Mouse (Mus musculus) MEL (cell line): ENCODE measurements around the gene Pik3r1. TPM values are rescaled to one million over a fixed set of nuclear protein-coding genes. Genes with fewer than 3 reads are reported as not detected.

ENCODE experiments used
- DNase-seq: peaks from one replicate; pipeline ENCODE4 v3.0.0; 2011; ENCODE audit warnings: low read depth, low spot score
- H3K27ac ChIP-seq: 2 replicates; pipeline ENCODE4 v1.5.1; 2012; ENCODE audit warnings: low read depth, mild to moderate bottlenecking, control low read depth, low read length, moderate library complexity; ENCODE audit not compliant: control insufficient read depth
- H3K27me3 ChIP-seq, 2 experiments: fragments of 150-350 bp in 1 of 2; sonication (generic) in 1 of 2; 2 replicates each; pipeline ENCODE4 v1.6.1; 2012; ENCODE audit warnings: low read length in 2 of 2, mild to moderate bottlenecking in 2 of 2, improper control_type of control experiment in 1 of 2, moderate library complexity in 1 of 2; ENCODE audit not compliant: insufficient read depth in 2 of 2, control insufficient read depth in 1 of 2
- H3K36me3 ChIP-seq, 2 experiments: 2 replicates each; pipeline ENCODE4 v1.6.1; 2012 to 2014; ENCODE audit warnings: low read length in 2 of 2, improper control_type of control experiment in 1 of 2, inconsistent platforms in 1 of 2, mild to moderate bottlenecking in 1 of 2; ENCODE audit not compliant: insufficient read depth in 2 of 2, control insufficient read depth in 1 of 2
- H3K4me1 ChIP-seq, 2 experiments: fragments of 150-350 bp in 1 of 2; sonication (generic) in 1 of 2; 2 replicates each; pipeline ENCODE4 v1.6.1; 2012; ENCODE audit warnings: low read length in 2 of 2, improper control_type of control experiment in 1 of 2, mild to moderate bottlenecking in 1 of 2; ENCODE audit not compliant: insufficient read depth in 2 of 2, control insufficient read depth in 1 of 2
- H3K4me3 ChIP-seq, 2 experiments: fragments of 150-350 bp in 1 of 2; sonication (generic) in 1 of 2; 2 replicates each; pipeline ENCODE4 v1.5.1; 2012; ENCODE audit warnings: low read depth in 2 of 2, low read length in 2 of 2, mild to moderate bottlenecking in 2 of 2, moderate library complexity in 2 of 2, control low read depth in 1 of 2, improper control_type of control experiment in 1 of 2; ENCODE audit not compliant: control insufficient read depth in 1 of 2, insufficient read depth in 1 of 2
- H3K79me2 ChIP-seq: 2 replicates; pipeline ENCODE4 v1.6.1; 2012; ENCODE audit warnings: mild to moderate bottlenecking, low read length, moderate library complexity; ENCODE audit not compliant: control insufficient read depth, poor library complexity, insufficient read depth
- H3K9ac ChIP-seq: 2 replicates; pipeline ENCODE4 v1.6.1; 2012; ENCODE audit warnings: low read depth, mild to moderate bottlenecking, control low read depth, low read length, moderate library complexity; ENCODE audit not compliant: control insufficient read depth, poor library complexity, severe bottlenecking
- H3K9me3 ChIP-seq: fragments of 150-350 bp; sonication (generic); replicated peaks from 2 replicates; pipeline ENCODE4 v1.6.1; 2012; ENCODE audit warnings: mild to moderate bottlenecking, low read length, improper control_type of control experiment, moderate library complexity; ENCODE audit not compliant: insufficient read depth
- BHLHE40 ChIP-seq: IDR thresholded peaks from 2 replicates; pipeline ENCODE4 v1.6.1; 2012; ENCODE audit warnings: low read depth, mild to moderate bottlenecking, inconsistent platforms, low read length, improper control_type of control experiment, borderline replicate concordance
- CHD1 ChIP-seq: IDR thresholded peaks from 2 replicates; pipeline ENCODE4 v1.6.1; 2012; ENCODE audit warnings: low read depth, mild to moderate bottlenecking, inconsistent platforms, low read length, improper control_type of control experiment
- CHD2 ChIP-seq: IDR thresholded peaks from 2 replicates; pipeline ENCODE4 v1.6.1; 2011; ENCODE audit warnings: low read length, improper control_type of control experiment
- CTCF ChIP-seq, 3 experiments: IDR thresholded peaks in 2 of 3; conservative IDR thresholded peaks in 1 of 3; 2 replicates each; pipeline ENCODE4 v1.5.1; 2011 to 2012; ENCODE audit warnings: low read length in 3 of 3, low read depth in 2 of 3, mild to moderate bottlenecking in 2 of 3, improper control_type of control experiment in 1 of 3, inconsistent platforms in 1 of 3, mixed read lengths in 1 of 3, moderate library complexity in 1 of 3; ENCODE audit not compliant: control insufficient read depth in 1 of 3, insufficient read depth in 1 of 3, poor library complexity in 1 of 3, severe bottlenecking in 1 of 3
- E2F4 ChIP-seq: IDR thresholded peaks from 2 replicates; pipeline ENCODE4 v1.6.1; 2011; ENCODE audit warnings: low read depth, low read length, improper control_type of control experiment, borderline replicate concordance
- ELF1 ChIP-seq: IDR thresholded peaks from 2 replicates; pipeline ENCODE4 v1.6.1; 2014; ENCODE audit warnings: low read depth, mild to moderate bottlenecking, inconsistent platforms, low read length, improper control_type of control experiment, moderate library complexity
- EP300 ChIP-seq, 2 experiments: IDR thresholded peaks; 2 replicates each; pipeline ENCODE4 v1.6.1; 2011; ENCODE audit warnings: improper control_type of control experiment in 2 of 2, low read length in 2 of 2, low read depth in 1 of 2, mild to moderate bottlenecking in 1 of 2
- ETS1 ChIP-seq: IDR thresholded peaks from 2 replicates; pipeline ENCODE4 v1.6.1; 2012; ENCODE audit warnings: low read depth, mild to moderate bottlenecking, inconsistent platforms, low read length, improper control_type of control experiment, moderate library complexity
- GABPA ChIP-seq: IDR thresholded peaks from 2 replicates; pipeline ENCODE4 v1.6.1; 2012; ENCODE audit warnings: low read depth, mild to moderate bottlenecking, inconsistent platforms, low read length, improper control_type of control experiment, moderate library complexity
- GATA1 ChIP-seq: IDR thresholded peaks from 2 replicates; pipeline ENCODE4 v1.6.1; 2011; ENCODE audit warnings: low read depth, low read length, improper control_type of control experiment
- HCFC1 ChIP-seq: IDR thresholded peaks from 2 replicates; pipeline ENCODE4 v1.6.1; 2012; ENCODE audit warnings: low read depth, mild to moderate bottlenecking, inconsistent platforms, low read length, improper control_type of control experiment, moderate library complexity
- JUND ChIP-seq: IDR thresholded peaks from 2 replicates; pipeline ENCODE4 v1.6.1; 2011; ENCODE audit warnings: low read depth, mild to moderate bottlenecking, improper control_type of control experiment, low read length
- KAT2A ChIP-seq: conservative IDR thresholded peaks from 2 replicates; pipeline ENCODE4 v1.6.1; 2012; ENCODE audit warnings: low read depth, low read length, improper control_type of control experiment, inconsistent platforms
- MAFK ChIP-seq: IDR thresholded peaks from 2 replicates; pipeline ENCODE4 v1.6.1; 2011; ENCODE audit warnings: low read depth, mild to moderate bottlenecking, low read length, improper control_type of control experiment, borderline replicate concordance
- MAX ChIP-seq: IDR thresholded peaks from 2 replicates; pipeline ENCODE4 v1.6.1; 2011; ENCODE audit warnings: low read length, improper control_type of control experiment
- MAZ ChIP-seq: IDR thresholded peaks from 2 replicates; pipeline ENCODE4 v1.6.1; 2012; ENCODE audit warnings: low read depth, mild to moderate bottlenecking, inconsistent platforms, low read length, improper control_type of control experiment
- MEF2A ChIP-seq: IDR thresholded peaks from 2 replicates; pipeline ENCODE4 v1.6.1; 2014; ENCODE audit warnings: low read depth, mild to moderate bottlenecking, inconsistent platforms, low read length, improper control_type of control experiment; ENCODE audit not compliant: poor library complexity, insufficient replicate concordance, severe bottlenecking; ENCODE audit errors: extremely low read depth
- MXI1 ChIP-seq: IDR thresholded peaks from 2 replicates; pipeline ENCODE4 v1.6.1; 2011; ENCODE audit warnings: mild to moderate bottlenecking, low read depth, low read length, improper control_type of control experiment
- MYB ChIP-seq: IDR thresholded peaks from 2 replicates; pipeline ENCODE4 v1.6.1; 2011; ENCODE audit warnings: mild to moderate bottlenecking, low read depth, low read length, improper control_type of control experiment
- NRF1 ChIP-seq: IDR thresholded peaks from 2 replicates; pipeline ENCODE4 v1.6.1; 2014; ENCODE audit warnings: low read depth, mild to moderate bottlenecking, inconsistent platforms, low read length, improper control_type of control experiment, moderate library complexity; ENCODE audit not compliant: poor library complexity, insufficient read depth, severe bottlenecking
- POLR2A ChIP-seq, 2 experiments: IDR thresholded peaks; 2 replicates each; pipeline ENCODE4 v1.6.1; 2011 to 2012; ENCODE audit warnings: low read length in 2 of 2, mild to moderate bottlenecking in 2 of 2, control low read depth in 1 of 2, improper control_type of control experiment in 1 of 2, low read depth in 1 of 2, moderate library complexity in 1 of 2; ENCODE audit not compliant: control insufficient read depth in 1 of 2, insufficient read depth in 1 of 2, poor library complexity in 1 of 2
- POLR2AphosphoS2 ChIP-seq: IDR thresholded peaks from 2 replicates; pipeline ENCODE4 v1.6.1; 2011; ENCODE audit warnings: low read length, improper control_type of control experiment
- POLR2AphosphoS5 ChIP-seq: IDR thresholded peaks from 2 replicates; pipeline ENCODE4 v1.6.1; 2012; ENCODE audit warnings: low read depth, borderline replicate concordance, mild to moderate bottlenecking, inconsistent platforms, low read length, moderate library complexity, mixed read lengths
- RAD21 ChIP-seq: IDR thresholded peaks from 2 replicates; pipeline ENCODE4 v1.6.1; 2011; ENCODE audit warnings: mild to moderate bottlenecking, low read depth, low read length, improper control_type of control experiment
- RCOR1 ChIP-seq: IDR thresholded peaks from 2 replicates; pipeline ENCODE4 v1.6.1; 2012; ENCODE audit warnings: low read depth, mild to moderate bottlenecking, inconsistent platforms, low read length, improper control_type of control experiment
- SIN3A ChIP-seq: IDR thresholded peaks from 2 replicates; pipeline ENCODE4 v1.6.1; 2012; ENCODE audit warnings: low read length, improper control_type of control experiment, inconsistent platforms
- SMC3 ChIP-seq: IDR thresholded peaks from 2 replicates; pipeline ENCODE4 v1.6.1; 2011; ENCODE audit warnings: low read depth, low read length, improper control_type of control experiment
- TAL1 ChIP-seq: IDR thresholded peaks from 2 replicates; pipeline ENCODE4 v1.6.1; 2012; ENCODE audit warnings: mild to moderate bottlenecking, inconsistent platforms, low read length, moderate library complexity, mixed read lengths
- TBP ChIP-seq: IDR thresholded peaks from 2 replicates; pipeline ENCODE4 v1.8.0; 2011; ENCODE audit warnings: low read depth, low read length, improper control_type of control experiment
- TCF12 ChIP-seq: IDR thresholded peaks from 2 replicates; pipeline ENCODE4 v1.6.1; 2014; ENCODE audit warnings: low read depth, mild to moderate bottlenecking, inconsistent platforms, low read length, improper control_type of control experiment, moderate library complexity
- UBTF ChIP-seq: IDR thresholded peaks from 2 replicates; pipeline ENCODE4 v1.6.1; 2012; ENCODE audit warnings: low read depth, mild to moderate bottlenecking, inconsistent platforms, low read length, improper control_type of control experiment, moderate library complexity, borderline replicate concordance; ENCODE audit not compliant: insufficient read depth
- USF1 ChIP-seq: IDR thresholded peaks from 2 replicates; pipeline ENCODE4 v1.6.1; 2014; ENCODE audit warnings: low read depth, mild to moderate bottlenecking, inconsistent platforms, low read length, improper control_type of control experiment, moderate library complexity
- USF2 ChIP-seq, 2 experiments: IDR thresholded peaks; 2 replicates each; pipeline ENCODE4 v1.6.1; 2011 to 2012; ENCODE audit warnings: improper control_type of control experiment in 2 of 2, low read length in 2 of 2, borderline replicate concordance in 1 of 2, inconsistent platforms in 1 of 2, low read depth in 1 of 2, mild to moderate bottlenecking in 1 of 2; ENCODE audit not compliant: insufficient read depth in 1 of 2
- ZC3H11A ChIP-seq: IDR thresholded peaks from 2 replicates; pipeline ENCODE4 v1.6.1; 2012; ENCODE audit warnings: low read depth, mild to moderate bottlenecking, inconsistent platforms, low read length, improper control_type of control experiment
- ZKSCAN1 ChIP-seq: IDR thresholded peaks from 2 replicates; pipeline ENCODE4 v1.6.1; 2012; ENCODE audit warnings: low read depth, mild to moderate bottlenecking, inconsistent platforms, low read length, improper control_type of control experiment, moderate library complexity
- ZMIZ1 ChIP-seq: IDR thresholded peaks from 2 replicates; pipeline ENCODE4 v1.6.1; 2012; ENCODE audit warnings: low read depth, mild to moderate bottlenecking, inconsistent platforms, low read length, improper control_type of control experiment, moderate library complexity
- ZNF384 ChIP-seq: IDR thresholded peaks from 2 replicates; pipeline ENCODE4 v1.6.1; 2012; ENCODE audit warnings: low read depth, mild to moderate bottlenecking, inconsistent platforms, low read length, improper control_type of control experiment
- polyA plus RNA-seq, 2 experiments: library from polyadenylated mRNA; stranded (reverse) in 1 of 2; unstranded in 1 of 2; fragments of >175 nt in 1 of 2; fragments of >200 nt in 1 of 2; gene quantifications; 2 replicates each; pipeline versions ENCODE4 v1.2.1 to v1.2.4; 2012; ENCODE audit warnings: low replicate concordance in 2 of 2, low read depth in 1 of 2; ENCODE audit not compliant: insufficient read length in 2 of 2, insufficient read depth in 1 of 2, missing spikeins in 1 of 2
- total RNA-seq: library from RNA; depleted of rRNA; stranded (reverse); fragments of 300-350 nt; gene quantifications from 2 replicates; pipeline ENCODE4 v1.2.3, GENCODE M21; 2012

Pik3r1 gene
- total and polyA plus RNA-seq, 3 experiments: 23.8 to 116 (median 41.4) TPM

GRCm38 (mm10) chr13:101760953-101761352 lies 7.1 kb downstream of the Pik3r1 start:
- peak; percentile 78 for DNase-seq
- H3K27ac ChIP-seq: peak overlapping the region; percentile 45
- H3K4me3 ChIP-seq: peak overlapping the region in 1 of 2 experiments; percentile 2; a peak in 1 of 4 replicates
- TF ChIP-seq ETS1 (peak; percentile 92), MAZ (no peak; the same call in 1 of the 2 replicates), MEF2A (no peak), POLR2AphosphoS5 (no peak), NRF1 (no peak), MXI1 (peak; percentile 81), USF2 (IDR thresholded peaks at IDR 0.05; ENCODE audit: borderline replicate concordance in 1 of 2, insufficient read depth in 1 of 2, low read depth in 1 of 2, low read length in 2 of 2) (peak; percentile 9 to 58; a peak in 1 of 4 replicates), ZMIZ1 (no peak), SIN3A (peak; percentile 94), TBP (0 out of 2 replicates have a peak, but pooled peaks have one; percentile 37), GABPA (no peak), ELF1 (no peak), E2F4 (no peak), SMC3 (no peak), POLR2AphosphoS2 (0 out of 2 replicates have a peak, but pooled peaks have one; percentile 41), HCFC1 (no peak), POLR2A (IDR thresholded peaks at IDR 0.05; ENCODE audit: control insufficient read depth in 1 of 2, insufficient read depth in 1 of 2, low read depth in 1 of 2, low read length in 2 of 2, poor library complexity in 1 of 2) (no peak; a peak in 1 of 4 replicates), BHLHE40 (peak; percentile 81; the same call in 1 of the 2 replicates), ZNF384 (no peak), CHD2 (no peak), ZKSCAN1 (peak; percentile 30; the same call in 1 of the 2 replicates), RAD21 (no peak), MAFK (peak; percentile 53; the same call in 1 of the 2 replicates), MAX (peak; percentile 59), CTCF (IDR thresholded peaks at IDR 0.05 in 2 of 3, conservative IDR thresholded peaks at IDR 0.05 in 1 of 3; ENCODE audit: control insufficient read depth in 1 of 3, insufficient read depth in 1 of 3, low read depth in 2 of 3, low read length in 3 of 3, poor library complexity in 1 of 3, severe bottlenecking in 1 of 3) (no peak), USF1 (peak; percentile 92), GATA1 (peak; percentile 91), EP300 (IDR thresholded peaks at IDR 0.05; ENCODE audit: low read depth in 1 of 2, low read length in 2 of 2) (peak; percentile 77 to 78), TAL1 (peak; percentile 76), KAT2A (no peak), ZC3H11A (no peak), CHD1 (no peak), JUND (no peak), RCOR1 (peak; percentile 81), TCF12 (peak; percentile 85), UBTF (no peak), MYB (no peak)

More at GRCm38 (mm10) chr13:101760953-101761352, 7.1 kb downstream of the Pik3r1 start:
- Histone ChIP-seq H3K79me2 (peaks cover 77% of the 10 kb centered on the region), H3K4me1 (peaks cover 18 to 38% of the 10 kb centered on the region in 2 experiments), H3K9me3 (no peaks in the 10 kb centered on the region), H3K27me3 (no peaks in the 10 kb centered on the region), H3K9ac (no peak overlapping the region), H3K36me3 (peaks cover 20 to 47% of the 10 kb centered on the region in 2 experiments)
